Mouse (Mus musculus) liver, postnatal 0 days (tissue): ENCODE measurements around the gene Pram1.

ENCODE experiments used
- CTCF ChIP-seq: sonication (generic); IDR thresholded peaks from 2 replicates; pipeline ENCODE4 v1.5.1; 2016; ENCODE audit warnings: antibody characterized with exemption, low read depth
- EP300 ChIP-seq: IDR thresholded peaks from 2 replicates; pipeline ENCODE4 v1.6.1; 2016; ENCODE audit warnings: antibody characterized with exemption, low read depth, mild to moderate bottlenecking

GRCm38 (mm10) chr17:33627281-33627680 lies 10.6 kb upstream of the Pram1 start:
- TF ChIP-seq CTCF (no peak), EP300 (no peak)
